8 mouse cellular contexts compared by ENCODE assay signal in genomic region chr12:3834373-3835314, GRCm38 (mm10). TPM values are rescaled to one million over a fixed set of nuclear protein-coding genes. Genes with fewer than 3 reads are reported as not detected.
DNase-seq lines count a peak whose midpoint lies in the region; ATAC-seq lines count a peak whose summit lies in the region.

No protein-coding gene starts in this region.

- no peak for DNase-seq in kidney, adult 18-20 months
- peak; percentile 67 for DNase-seq in adrenal gland, postnatal 25 days
- DNase-seq in kidney, postnatal 10 days, result peak; percentile 77
- DNase-seq in layer of hippocampus, adult 9-10 months (ENCODE audit: low spot score), result no peak

- ATAC-seq in kidney, embryonic 16.5 days (ENCODE audit: low FRiP score, low TSS enrichment), result peak; percentile 60
- peak; percentile 82 for ATAC-seq in granulocyte monocyte progenitor cell, adult 5-6 weeks (replicated peaks; ENCODE audit: poor library complexity, severe bottlenecking)
- peak; percentile 78 for ATAC-seq in megakaryocyte progenitor cell, adult 5-6 weeks (replicated peaks; ENCODE audit: poor library complexity)
- peak; percentile 30; the same call in 1 of the 2 replicates for ATAC-seq in stomach, embryonic 15.5 days (ENCODE audit: insufficient read depth, low FRiP score, low read depth)

- no peaks in the 10 kb centered on the region for H3K9me3 ChIP-seq in kidney, embryonic 16.5 days (ENCODE audit: low read length)
- no peaks in the 10 kb centered on the region for H3K9me3 ChIP-seq in stomach, embryonic 15.5 days

- H3K27ac ChIP-seq in kidney, embryonic 16.5 days (ENCODE audit: low read length), result peak overlapping the region; percentile 91
- peak overlapping the region; percentile 85 for H3K27ac ChIP-seq in stomach, embryonic 15.5 days

- H3K27me3 ChIP-seq in kidney, embryonic 16.5 days (ENCODE audit: insufficient read depth, low read length), result no peaks in the 10 kb centered on the region
- H3K27me3 ChIP-seq in stomach, embryonic 15.5 days (replicated peaks), result no peaks in the 10 kb centered on the region

- peaks cover 37% of the 10 kb centered on the region for H3K36me3 ChIP-seq in kidney, embryonic 16.5 days (ENCODE audit: insufficient read depth, low read length)
- H3K36me3 ChIP-seq in stomach, embryonic 15.5 days, result peaks cover 17% of the 10 kb centered on the region

- 9% methylated on average over 21 of the region's 21 CpGs for WGBS in kidney, embryonic 16.5 days
- 12% methylated on average over 21 of the region's 21 CpGs for WGBS in stomach, embryonic 15.5 days

- peak overlapping the region; percentile 62 for H3K9ac ChIP-seq in kidney, embryonic 16.5 days (replicated peaks; ENCODE audit: low read length)
- 0 out of 2 replicates have a peak overlapping the region, but pooled peaks have one; percentile 4 for H3K9ac ChIP-seq in stomach, embryonic 15.5 days

- H3K4me3 ChIP-seq in kidney, embryonic 16.5 days (ENCODE audit: low read length), result peak overlapping the region; percentile 28
- peak overlapping the region; percentile 14 for H3K4me3 ChIP-seq in stomach, embryonic 15.5 days (replicated peaks)

- peaks cover 54% of the 10 kb centered on the region for H3K4me1 ChIP-seq in kidney, embryonic 16.5 days (ENCODE audit: insufficient read depth, low read length)
- H3K4me1 ChIP-seq in stomach, embryonic 15.5 days, result peaks cover 36% of the 10 kb centered on the region

- peak overlapping the region; percentile 54 for H3K4me2 ChIP-seq in kidney, embryonic 16.5 days (replicated peaks; ENCODE audit: low read depth, low read length)
- H3K4me2 ChIP-seq in stomach, embryonic 15.5 days, result peak overlapping the region; percentile 51

RNA-seq across cellular contexts. Expression of gene Dnmt3a, which starts 28.8 kb away (rescaled TPM):
- 82.9 and 88.1 TPM in 2 replicates for polyA plus RNA-seq in kidney, embryonic 16.5 days (2015; fragmentation: Nextera tagmentation; extraction: Ambion mirVana)
- total RNA-seq in adrenal gland, postnatal 25 days (2021), result 62.9 and 86.0 TPM in 2 replicates
- total RNA-seq in granulocyte monocyte progenitor cell, adult 5-6 weeks (2014; fragmentation: Nextera tagmentation), result 20.2 and 33.6 TPM in 2 replicates
- total RNA-seq in granulocyte monocyte progenitor cell, adult 5-6 weeks (2017), result 21.7 and 22.9 TPM in 2 replicates
- 12.1 and 19.4 TPM in 2 replicates for total RNA-seq in megakaryocyte progenitor cell, adult 5-6 weeks (2015)
- total RNA-seq in megakaryocyte progenitor cell, adult 5-6 weeks (2017), result 20.4 and 21.8 TPM in 2 replicates
- polyA plus RNA-seq in stomach, embryonic 15.5 days (2015; fragmentation: Nextera tagmentation; extraction: Ambion mirVana), result 126 and 133 TPM in 2 replicates

Comparison
In these comparisons a context has a peak if more than half of its experiments do, and no peak if none do; other contexts are left out.
1. DNase-seq: peak in adrenal gland, postnatal 25 days (single experiment) and kidney, postnatal 10 days (single experiment); none in kidney, adult 18-20 months (single experiment) and layer of hippocampus, adult 9-10 months (single experiment).
2. ATAC-seq: peak in every context shown above with its lines; median percentile 82 in granulocyte monocyte progenitor cell, adult 5-6 weeks; 78 in megakaryocyte progenitor cell, adult 5-6 weeks; 60 in kidney, embryonic 16.5 days; 30 in stomach, embryonic 15.5 days.